Mouse (Mus musculus): ENCODE data around the gene Kansl3.

DNA sequence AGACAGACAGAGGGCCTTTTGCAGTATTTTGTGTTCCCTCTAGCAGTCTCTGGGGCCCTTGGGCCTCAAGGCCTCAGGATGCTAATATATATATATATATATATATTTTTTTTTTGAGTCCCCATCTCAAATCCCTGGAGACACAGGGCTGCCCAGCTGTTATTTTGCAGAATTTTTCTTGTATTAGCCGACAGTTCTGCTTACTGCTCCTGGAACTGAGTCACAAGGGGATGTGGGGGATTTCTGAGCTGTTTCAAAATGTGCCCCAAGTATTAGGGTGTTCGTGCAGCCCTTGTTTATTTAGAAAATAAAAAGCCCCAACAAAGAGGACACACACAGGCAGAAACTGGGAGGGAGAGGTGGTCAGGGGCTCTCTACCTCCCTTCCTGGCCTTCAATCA lies 69.3 kb downstream of the Kansl3 start:
- TF ChIP-seq EP300 (IDR thresholded peaks at IDR 0.05; ENCODE audit: insufficient read depth, low read depth, low read length): no peak
- no peak for TF ChIP-seq CTCF (IDR thresholded peaks at IDR 0.05; ENCODE audit: low read depth, low read length)
